In genomic region chr11:3337173-3337955, GRCm38 (mm10) we compare ENCODE assay signal across 8 mouse cellular contexts. TPM values are rescaled to one million over a fixed set of nuclear protein-coding genes. Genes with fewer than 3 reads are reported as not detected.
DNase-seq lines count a peak whose midpoint lies in the region; ATAC-seq lines count a peak whose summit lies in the region.

No protein-coding gene starts in this region.

- peak overlapping the region; percentile 33; the same call in 1 of the 2 replicates for H3K9ac ChIP-seq in forebrain, embryonic 12.5 days
- H3K9ac ChIP-seq in hindbrain, embryonic 13.5 days, result peak overlapping the region; percentile 62
- peak overlapping the region; percentile 57 for H3K9ac ChIP-seq in neural tube, embryonic 13.5 days

- H3K27ac ChIP-seq in forebrain, embryonic 12.5 days, result peak overlapping the region; percentile 83
- peak overlapping the region; percentile 82 for H3K27ac ChIP-seq in hindbrain, embryonic 13.5 days
- peak overlapping the region; percentile 83 for H3K27ac ChIP-seq in neural tube, embryonic 13.5 days (replicated peaks)

- intact Hi-C loops in left cerebral cortex, postnatal 25 days (cut with DNase I), result no loop called here

- H3K4me1 ChIP-seq in forebrain, embryonic 12.5 days, result peaks cover 30% of the 10 kb centered on the region
- peaks cover 45% of the 10 kb centered on the region for H3K4me1 ChIP-seq in hindbrain, embryonic 13.5 days (replicated peaks)
- H3K4me1 ChIP-seq in neural tube, embryonic 13.5 days (replicated peaks), result peaks cover 42% of the 10 kb centered on the region

- H3K27me3 ChIP-seq in forebrain, embryonic 12.5 days, result no peaks in the 10 kb centered on the region; the same call in 1 of the 2 replicates
- peaks cover 13% of the 10 kb centered on the region for H3K27me3 ChIP-seq in hindbrain, embryonic 13.5 days
- H3K27me3 ChIP-seq in neural tube, embryonic 13.5 days, result no peaks in the 10 kb centered on the region; the same call in 1 of the 2 replicates

- DNase-seq in gastrocnemius, postnatal 25 days, result peak; percentile 50
- no peak for DNase-seq in gastrocnemius, postnatal 4 days (ENCODE audit: low spot score in 2 of 2)
- peak; percentile 10 for DNase-seq in brain, embryonic 18.5 days (ENCODE audit: low read depth, low spot score)
- DNase-seq in left cerebral cortex, postnatal 25 days (ENCODE audit: low spot score in 2 of 2), result peak; percentile 67 to 92
- no peak for DNase-seq in natural killer cell, adult 2 months (ENCODE audit: low spot score in 2 of 2)

- H3K36me3 ChIP-seq in forebrain, embryonic 12.5 days (replicated peaks), result peaks cover 9% of the 10 kb centered on the region
- H3K36me3 ChIP-seq in hindbrain, embryonic 13.5 days, result peaks cover 30% of the 10 kb centered on the region
- H3K36me3 ChIP-seq in neural tube, embryonic 13.5 days, result peaks cover 39% of the 10 kb centered on the region

- peak; percentile 70 for ATAC-seq in forebrain, embryonic 12.5 days (ENCODE audit: low FRiP score)
- peak; percentile 67 for ATAC-seq in hindbrain, embryonic 13.5 days (ENCODE audit: low FRiP score)
- ATAC-seq in neural tube, embryonic 13.5 days (ENCODE audit: low read depth), result peak; percentile 63

- H3K4me3 ChIP-seq in forebrain, embryonic 12.5 days (replicated peaks), result no peak overlapping the region
- no peak overlapping the region for H3K4me3 ChIP-seq in hindbrain, embryonic 13.5 days
- H3K4me3 ChIP-seq in neural tube, embryonic 13.5 days, result no peak overlapping the region

- no peaks in the 10 kb centered on the region for H3K9me3 ChIP-seq in forebrain, embryonic 12.5 days
- no peaks in the 10 kb centered on the region for H3K9me3 ChIP-seq in hindbrain, embryonic 13.5 days
- no peaks in the 10 kb centered on the region for H3K9me3 ChIP-seq in neural tube, embryonic 13.5 days

- 6% methylated on average over 12 of the region's 12 CpGs for WGBS in forebrain, embryonic 12.5 days
- 3% methylated on average over 12 of the region's 12 CpGs for WGBS in hindbrain, embryonic 13.5 days
- WGBS in neural tube, embryonic 13.5 days, result 5% methylated on average over 12 of the region's 12 CpGs

- peak overlapping the region; percentile 22 for H3K4me2 ChIP-seq in forebrain, embryonic 12.5 days
- 0 out of 2 replicates have a peak overlapping the region, but pooled peaks have one; percentile 8 for H3K4me2 ChIP-seq in hindbrain, embryonic 13.5 days
- H3K4me2 ChIP-seq in neural tube, embryonic 13.5 days, result peak overlapping the region; percentile 11; the same call in 1 of the 2 replicates

RNA-seq across cellular contexts. Expression of gene Pik3ip1, which starts 7.2 kb away (rescaled TPM):
- total RNA-seq in gastrocnemius, postnatal 25 days (2021), result 10 to 100 TPM; 15.3 to 17.7 TPM
- total RNA-seq in gastrocnemius, postnatal 4 days (2021), result 10 to 100 TPM; 14.9 to 18.2 TPM
- polyA plus RNA-seq in forebrain, embryonic 12.5 days (2016; fragmentation: Nextera tagmentation; extraction: Ambion mirVana), result 12.8 and 13.3 TPM in 2 replicates
- polyA plus RNA-seq in hindbrain, embryonic 13.5 days (2015; fragmentation: Nextera tagmentation; extraction: Ambion mirVana), result 25.4 and 25.5 TPM in 2 replicates
- total RNA-seq in left cerebral cortex, postnatal 25 days (2021), result 10 to 100 TPM; 26.3 to 29.1 TPM
- 26.5 and 29.7 TPM in 2 replicates for polyA plus RNA-seq in neural tube, embryonic 13.5 days (2015; fragmentation: Nextera tagmentation; extraction: Ambion mirVana)

RNA-seq across cellular contexts. Expression of gene Patz1, which starts 48.7 kb away (rescaled TPM):
- total RNA-seq in gastrocnemius, postnatal 25 days (2021), result 1 to 10 TPM; 9.2 to 9.6 TPM
- 10 to 100 TPM; 31.8 to 31.9 TPM for total RNA-seq in gastrocnemius, postnatal 4 days (2021)
- 126 and 128 TPM in 2 replicates for polyA plus RNA-seq in forebrain, embryonic 12.5 days (2016; fragmentation: Nextera tagmentation; extraction: Ambion mirVana)
- 69.6 TPM in 2 replicates for polyA plus RNA-seq in hindbrain, embryonic 13.5 days (2015; fragmentation: Nextera tagmentation; extraction: Ambion mirVana)
- 10 to 100 TPM; 40.6 to 40.9 TPM for total RNA-seq in left cerebral cortex, postnatal 25 days (2021)
- polyA plus RNA-seq in neural tube, embryonic 13.5 days (2015; fragmentation: Nextera tagmentation; extraction: Ambion mirVana), result 62.2 and 69.6 TPM in 2 replicates

Comparison
In these comparisons a context has a peak if more than half of its experiments do, and no peak if none do; other contexts are left out.
1. DNase-seq: peak in gastrocnemius, postnatal 25 days (single experiment), brain, embryonic 18.5 days (single experiment) and left cerebral cortex, postnatal 25 days (2 of 2); none in gastrocnemius, postnatal 4 days (0 of 2) and natural killer cell, adult 2 months (0 of 2).
2. Peak in every context shown above with its lines, with median percentiles within 50 percentile points of each other: ATAC-seq, H3K27ac ChIP-seq, H3K4me2 ChIP-seq and H3K9ac ChIP-seq.